Mouse (Mus musculus): ENCODE results near the gene Gm5565.

- TF ChIP-seq TAL1 (IDR thresholded peaks at IDR 0.05; ENCODE audit: low read length) (no peak), GATA1 (IDR thresholded peaks at IDR 0.05; ENCODE audit: low read length) (no peak)
These were observed 43.6 kb upstream of the Gm5565 start for GRCm38 (mm10) chr5:146203921-146204320.
